Mouse (Mus musculus) megakaryocyte, embryonic 14.5 days (primary cell): ENCODE data around the gene Psmd2. TPM values are rescaled to one million over a fixed set of nuclear protein-coding genes. Genes with fewer than 3 reads are reported as not detected.

ENCODE experiments used
- H3K27me3 ChIP-seq: replicated peaks from 2 replicates; pipeline ENCODE3; 2012; ENCODE audit warnings: inconsistent platforms
- H3K36me3 ChIP-seq: replicated peaks from 2 replicates; pipeline ENCODE3; 2012; ENCODE audit warnings: low read length, inconsistent platforms, mixed read lengths
- H3K4me1 ChIP-seq: 2 replicates; pipeline ENCODE4 v1.6.1; 2012; ENCODE audit warnings: inconsistent platforms
- H3K4me3 ChIP-seq: replicated peaks from 2 replicates; pipeline ENCODE3; 2012; ENCODE audit warnings: moderate library complexity, mild to moderate bottlenecking, inconsistent platforms
- H3K9me3 ChIP-seq: 2 replicates; pipeline ENCODE4 v1.6.1; 2012; ENCODE audit warnings: inconsistent platforms
- FLI1 ChIP-seq: IDR thresholded peaks from 2 replicates; pipeline ENCODE4 v1.6.1; 2012; ENCODE audit warnings: low read length, inconsistent platforms, mixed read lengths
- GATA1 ChIP-seq: IDR thresholded peaks from 3 replicates; pipeline ENCODE4 v1.6.1; 2012; ENCODE audit warnings: mixed read lengths, low read length, inconsistent platforms, borderline replicate concordance
- polyA plus RNA-seq: library from polyadenylated mRNA; stranded (reverse); fragments of >175 nt; gene quantifications from 2 replicates; pipeline ENCODE4 v1.2.3, GENCODE M21; 2012; ENCODE audit warnings: low replicate concordance; ENCODE audit not compliant: insufficient read depth

Psmd2 gene
- polyA plus RNA-seq, 1 experiment: 128 TPM

- Histone ChIP-seq H3K27me3 (peaks cover 31% of the 10 kb centered on the region), H3K4me1 (peaks cover 38% of the 10 kb centered on the region), H3K36me3 (peaks cover 4% of the 10 kb centered on the region), H3K9me3 (no peaks in the 10 kb centered on the region), H3K4me3 (no peak overlapping the region)
- TF ChIP-seq GATA1: no peak
- no peak for TF ChIP-seq FLI1
Measured at GRCm38 (mm10) chr16:20708939-20709734, 57.7 kb downstream of the Psmd2 start.

- peaks cover 4% of the 10 kb centered on the region for H3K36me3 ChIP-seq
- peaks cover 41% of the 10 kb centered on the region for H3K4me1 ChIP-seq
- H3K4me3 ChIP-seq: no peak overlapping the region
Measured at GRCm38 (mm10) chr16:20710370-20710769, 58.9 kb downstream of the Psmd2 start.

GRCm38 (mm10) chr16:20710810-20711209 lies 59.4 kb downstream of the Psmd2 start:
- H3K27me3 ChIP-seq: peaks cover 46% of the 10 kb centered on the region
- peaks cover 4% of the 10 kb centered on the region for H3K36me3 ChIP-seq
- peaks cover 43% of the 10 kb centered on the region for H3K4me1 ChIP-seq
- H3K4me3 ChIP-seq: no peak overlapping the region
- H3K9me3 ChIP-seq: no peaks in the 10 kb centered on the region
- TF ChIP-seq GATA1 (no peak), FLI1 (no peak)

More at GRCm38 (mm10) chr16:20710370-20710769, 58.9 kb downstream of the Psmd2 start:
- Histone ChIP-seq H3K9me3 (no peaks in the 10 kb centered on the region), H3K27me3 (peaks cover 42% of the 10 kb centered on the region)
- TF ChIP-seq FLI1 (no peak), GATA1 (no peak)

GRCm38 (mm10) chr16:20712190-20712589 lies 60.7 kb downstream of the Psmd2 start:
- Histone ChIP-seq H3K4me3 (peak overlapping the region; percentile 19), H3K27me3 (peaks cover 47% of the 10 kb centered on the region), H3K9me3 (no peaks in the 10 kb centered on the region), H3K4me1 (peaks cover 42% of the 10 kb centered on the region), H3K36me3 (peaks cover 4% of the 10 kb centered on the region)
- TF ChIP-seq FLI1 (no peak), GATA1 (no peak)

- Histone ChIP-seq H3K4me3 (no peak overlapping the region), H3K4me1 (peaks cover 37% of the 10 kb centered on the region), H3K36me3 (peaks cover 3% of the 10 kb centered on the region), H3K9me3 (no peaks in the 10 kb centered on the region), H3K27me3 (peaks cover 44% of the 10 kb centered on the region)
- TF ChIP-seq GATA1 (no peak), FLI1 (no peak)
Measured at GRCm38 (mm10) chr16:20712889-20713288, 61.4 kb downstream of the Psmd2 start.

Other genes starting within 250 kb of the Psmd2 start
- gene Abcc5, start 225.3 kb upstream of the Psmd2 start, polyA plus RNA-seq: 5.3 and 17.1 TPM in 2 replicates
- 5.9 and 9.1 TPM in 2 replicates for gene Eif2b5, start 152.8 kb upstream of the Psmd2 start, polyA plus RNA-seq
- gene Dvl3, start 134.7 kb upstream of the Psmd2 start, polyA plus RNA-seq: 21.1 and 45.9 TPM in 2 replicates
- gene Ap2m1, start 116.2 kb upstream of the Psmd2 start, polyA plus RNA-seq: 49.0 and 228 TPM in 2 replicates
- 24.1 TPM in 1 of 2 replicates, not detected in the other for gene Abcf3, start 103.1 kb upstream of the Psmd2 start, polyA plus RNA-seq
- not detected in 2 replicates for gene Vwa5b2, start 62.2 kb upstream of the Psmd2 start, polyA plus RNA-seq
- gene Eef1akmt4, start 40.1 kb upstream of the Psmd2 start, polyA plus RNA-seq: 5.4 and 20.7 TPM in 2 replicates
- not detected in 2 replicates for gene Gm49333, start 40.0 kb upstream of the Psmd2 start, polyA plus RNA-seq
- 15.2 and 24.9 TPM in 2 replicates for gene Alg3, start 39.9 kb upstream of the Psmd2 start, polyA plus RNA-seq
- gene Camk2n2, start 30.4 kb upstream of the Psmd2 start, polyA plus RNA-seq: 2.3 and 5.9 TPM in 2 replicates
- gene Ece2, start 21.8 kb upstream of the Psmd2 start, polyA plus RNA-seq: 0.48 TPM in 1 of 2 replicates, not detected in the other
- gene Eif4g1, start 16.7 kb downstream of the Psmd2 start, polyA plus RNA-seq: 247 and 739 TPM in 2 replicates
- gene Fam131a, start 41.6 kb downstream of the Psmd2 start, polyA plus RNA-seq: 7.9 and 8.6 TPM in 2 replicates
- 2.9 TPM in 1 of 2 replicates, not detected in the other for gene Polr2h, start 66.0 kb downstream of the Psmd2 start, polyA plus RNA-seq
- gene Clcn2, start 66.1 kb downstream of the Psmd2 start, polyA plus RNA-seq: 2.1 TPM in 1 of 2 replicates, not detected in the other
- gene Chrd, start 81.5 kb downstream of the Psmd2 start, polyA plus RNA-seq: not detected in 2 replicates
- not detected in 2 replicates for gene Thpo, start 82.9 kb downstream of the Psmd2 start, polyA plus RNA-seq